Mouse (Mus musculus) Patski (cell line): ENCODE measurements around the gene Hes1. TPM values are rescaled to one million over a fixed set of nuclear protein-coding genes. Genes with fewer than 3 reads are reported as not detected.
A peak's percentile ranks its signal among the peaks of the same experiment; 100 is the strongest.

Experiments used
- ATAC-seq: fragments of 100-300 bp; one replicate; pipeline ENCODE4 v1.8.0; 2021
- CTCF ChIA-PET: fragments of 350-600 bp; sonication (Branson Sonifier 250); formaldehyde crosslinking; loops from one replicate; lab custom pipeline; 2022; ENCODE audit warnings: inconsistent platforms; lab: Charles Lee
- POLR2A ChIA-PET: fragments of 350-600 bp; sonication (Branson Sonifier 250); formaldehyde crosslinking; loops from one replicate; lab custom pipeline; 2022; ENCODE audit warnings: antibody characterized with exemption, inconsistent platforms; lab: Charles Lee
- DNase-seq: peaks from one replicate; pipeline ENCODE4 v3.0.0-alpha.2; 2011; ENCODE audit warnings: low read depth, low spot score
- H3K27me3 ChIP-seq: fragments of 371-371 bp; one replicate; pipeline ENCODE4 v1.5.1; 2021
- CTCF ChIP-seq: fragments of 100-300 bp; IDR thresholded peaks from one replicate; pipeline ENCODE4 v1.5.1; 2021
- in situ Hi-C: fragments of 300-500 bp; cut with MboI; formaldehyde crosslinking; loops from 3 replicates; pipeline ENCODE4 v1.11.1; 2018; ENCODE audit warnings: low pct_unique_long_range_greater_than_20kb, mixed read lengths
- polyA plus RNA-seq: library from polyadenylated mRNA; unstranded; gene quantifications from one replicate; pipeline ENCODE4 v1.2.3, GENCODE M21; 2021

Hes1 gene
- polyA plus RNA-seq, 1 experiment from 2014 or later: 187 TPM

- ATAC-seq (peak; percentile 7), DNase-seq (no peak)
- in situ Hi-C loops: loop anchor here (5.0 kb wide), 7 partner anchors 119 to 441 kb away; no protein-coding TSS in a partner anchor
- H3K27me3 ChIP-seq: no peaks in the 10 kb centered on the region
- POLR2A ChIA-PET: interaction anchor here (0.6 to 4.0 kb wide), 5 partner anchors 12 to 254 kb away, joined by 3 to 23 read pairs (median 3); no protein-coding TSS in a partner anchor
- CTCF ChIA-PET: interaction anchor here (1.4 to 3.7 kb wide), 5 partner anchors 90 to 333 kb away, joined by 3 to 16 read pairs (median 6); no protein-coding TSS in a partner anchor
- no peak for TF ChIP-seq CTCF
Observed at GRCm38 (mm10) chr16:30068041-30069020, 4.1 kb downstream of the Hes1 start.

GRCm38 (mm10) chr16:30069580-30069949 lies 5.4 kb downstream of the Hes1 start:
- no peak for TF ChIP-seq CTCF
- CTCF ChIA-PET: interaction anchor here (1.3 to 3.7 kb wide), 4 partner anchors 89 to 334 kb away, joined by 3 to 16 read pairs (median 3); no protein-coding TSS in a partner anchor
- in situ Hi-C loops: loop anchor here (5.0 kb wide), 7 partner anchors 118 to 442 kb away; no protein-coding TSS in a partner anchor

GRCm38 (mm10) chr16:30069950-30070770 lies 6.0 kb downstream of the Hes1 start:
- POLR2A ChIA-PET: interaction anchor here (0.6 to 4.0 kb wide), 7 partner anchors 11 to 442 kb away, joined by 3 to 23 read pairs (median 3); no protein-coding TSS in a partner anchor

More at GRCm38 (mm10) chr16:30069580-30069949, 5.4 kb downstream of the Hes1 start:
- DNase-seq (no peak), ATAC-seq (peak; percentile 18)
- POLR2A ChIA-PET: interaction anchor here (0.6 to 4.0 kb wide), 6 partner anchors 93 to 1506 kb away, joined by 3 to 23 read pairs (median 4); no protein-coding TSS in a partner anchor
- no peaks in the 10 kb centered on the region for H3K27me3 ChIP-seq

GRCm38 (mm10) chr16:30070771-30071191 lies 6.6 kb downstream of the Hes1 start:
- ATAC-seq (no peak), DNase-seq (no peak)
- ChIA-PET CTCF (interaction anchor here (0.6 to 3.7 kb wide), 8 partner anchors 14 to 442 kb away, joined by 3 to 16 read pairs (median 3); no protein-coding TSS in a partner anchor), POLR2A (interaction anchor here (0.6 to 4.0 kb wide), 5 partner anchors 10 to 443 kb away, joined by 3 to 23 read pairs (median 5); no protein-coding TSS in a partner anchor)
- H3K27me3 ChIP-seq: no peaks in the 10 kb centered on the region
- no peak for TF ChIP-seq CTCF
- in situ Hi-C loops: no loop called here

More at GRCm38 (mm10) chr16:30069950-30070770, 6.0 kb downstream of the Hes1 start:
- CTCF ChIA-PET: interaction anchor here (0.6 to 3.7 kb wide), 6 partner anchors 110 to 441 kb away, joined by 3 to 16 read pairs (median 3); no protein-coding TSS in a partner anchor
- H3K27me3 ChIP-seq: no peaks in the 10 kb centered on the region
- peak; percentile 66 for ATAC-seq
- DNase-seq: no peak
- in situ Hi-C loops: loop anchor here (5.0 kb wide), 7 partner anchors 117 to 443 kb away; no protein-coding TSS in a partner anchor
- TF ChIP-seq CTCF: no peak

- POLR2A ChIA-PET: no interaction called here
- no peak for TF ChIP-seq CTCF
- in situ Hi-C loops: no loop called here
- H3K27me3 ChIP-seq: no peaks in the 10 kb centered on the region
- CTCF ChIA-PET: no interaction called here
- no peak for ATAC-seq
- no peak for DNase-seq
Observed at GRCm38 (mm10) chr16:30073317-30073716, 9.1 kb downstream of the Hes1 start.

GRCm38 (mm10) chr16:30081498-30081897 lies 17.3 kb downstream of the Hes1 start:
- H3K27me3 ChIP-seq: no peaks in the 10 kb centered on the region
- in situ Hi-C loops: no loop called here
- TF ChIP-seq CTCF: no peak
- POLR2A ChIA-PET: no interaction called here
- ATAC-seq (no peak), DNase-seq (no peak)
- CTCF ChIA-PET: interaction anchor here (1.1 kb wide), 1 partner anchor 13 kb away, joined by 3 read pairs; no protein-coding TSS in a partner anchor

GRCm38 (mm10) chr16:30081980-30082379 lies 17.8 kb downstream of the Hes1 start:
- no peak for DNase-seq
- ChIA-PET CTCF (interaction anchor here (1.1 kb wide), 1 partner anchor 12 kb away, joined by 3 read pairs; no protein-coding TSS in a partner anchor), POLR2A (no interaction called here)
- no peak for ATAC-seq
- in situ Hi-C loops: no loop called here
- no peaks in the 10 kb centered on the region for H3K27me3 ChIP-seq
- TF ChIP-seq CTCF: no peak

GRCm38 (mm10) chr16:30082965-30083364 lies 18.8 kb downstream of the Hes1 start:
- no peaks in the 10 kb centered on the region for H3K27me3 ChIP-seq
- POLR2A ChIA-PET: no interaction called here
- in situ Hi-C loops: no loop called here
- DNase-seq (no peak), ATAC-seq (no peak)
- CTCF ChIA-PET: no interaction called here
- no peak for TF ChIP-seq CTCF

GRCm38 (mm10) chr16:30083536-30083935 lies 19.4 kb downstream of the Hes1 start:
- no peak for ATAC-seq
- CTCF ChIA-PET: no interaction called here
- TF ChIP-seq CTCF: no peak
- H3K27me3 ChIP-seq: no peaks in the 10 kb centered on the region
- POLR2A ChIA-PET: no interaction called here
- no peak for DNase-seq
- in situ Hi-C loops: no loop called here
